Mouse (Mus musculus): ENCODE results near the gene Thsd4. TPM values are rescaled to one million over a fixed set of nuclear protein-coding genes. Genes with fewer than 3 reads are reported as not detected.
"Not testable (repeated sequence)": the region's sequence is repeated elsewhere in the genome, so short reads cannot be mapped to it uniquely, and the experiment has no call there.

The Thsd4 gene
- polyA plus RNA-seq, 1 experiment from 2014 or later, result 6.0 TPM

- Histone ChIP-seq H3K4me1 (no peaks in the 10 kb centered on the region), H3K4me2 (no peak overlapping the region), H3K9ac (no peak overlapping the region), H3K27ac (no peak overlapping the region), H3K9me3 (replicated peaks) (no peaks in the 10 kb centered on the region), H3K36me3 (ENCODE audit: poor library complexity, severe bottlenecking) (no peaks in the 10 kb centered on the region), H3K4me3 (no peak overlapping the region), H3K27me3 (no peaks in the 10 kb centered on the region)
- ATAC-seq, result no peak
- WGBS, result 87% methylated on average over 8 of the region's 8 CpGs
These were observed 583.3 kb downstream of the Thsd4 start for GRCm38 (mm10) chr9:59938529-59938928.

DNA sequence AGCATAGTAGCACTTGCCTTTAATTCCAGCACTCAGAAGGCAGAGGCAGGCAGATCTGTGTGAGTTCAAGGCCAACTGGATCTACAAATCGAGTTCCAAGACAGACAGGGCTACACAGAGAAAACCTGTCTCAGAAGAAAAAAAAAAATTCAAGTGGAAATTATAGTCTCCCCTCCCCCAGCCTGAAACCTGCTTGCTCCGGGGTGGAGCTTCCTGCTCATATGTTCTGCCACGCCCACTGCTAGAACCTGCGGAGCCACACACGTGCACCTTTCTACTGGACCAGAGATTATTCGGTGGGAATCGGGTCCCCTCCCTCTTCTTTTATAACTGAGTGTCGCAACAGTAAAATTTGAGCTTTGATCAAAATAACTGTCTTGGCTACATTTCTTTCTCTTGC, 586.0 kb downstream of the Thsd4 start:
- not testable (repeated sequence) for H3K4me2 ChIP-seq; H3K4me1 ChIP-seq; H3K27me3 ChIP-seq; H3K9ac ChIP-seq; H3K9me3 ChIP-seq (replicated peaks); ATAC-seq; H3K4me3 ChIP-seq; H3K27ac ChIP-seq; H3K36me3 ChIP-seq (ENCODE audit: poor library complexity, severe bottlenecking)
- 91% methylated on average over 8 of the region's 8 CpGs for WGBS

GRCm38 (mm10) chr9:59930248-59930647, 591.6 kb downstream of the Thsd4 start:
- Histone ChIP-seq H3K27ac (no peak overlapping the region), H3K36me3 (ENCODE audit: poor library complexity, severe bottlenecking) (peaks cover 11% of the 10 kb centered on the region), H3K9ac (no peak overlapping the region), H3K4me3 (no peak overlapping the region), H3K27me3 (no peaks in the 10 kb centered on the region), H3K4me1 (no peaks in the 10 kb centered on the region), H3K9me3 (replicated peaks) (no peaks in the 10 kb centered on the region), H3K4me2 (no peak overlapping the region)
- WGBS, result 69% methylated on average over 3 of the region's 3 CpGs
- ATAC-seq, result no peak

Other genes with a start within 250 kb of the Thsd4 start
- gene Lrrc49, start 166.1 kb upstream of the Thsd4 start, polyA plus RNA-seq (2015; fragmentation: Nextera tagmentation; extraction: Ambion mirVana), result 62.1 and 64.2 TPM in 2 replicates
- 3.5 and 3.6 TPM in 2 replicates for gene Larp6, start 190.9 kb upstream of the Thsd4 start, polyA plus RNA-seq (2015; fragmentation: Nextera tagmentation; extraction: Ambion mirVana)